Mouse (Mus musculus) B cell, adult (primary cell): ENCODE results near the gene Cyp2ab1. TPM values are rescaled to one million over a fixed set of nuclear protein-coding genes. Genes with fewer than 3 reads are reported as not detected.

Experiments used
- total RNA-seq: library from RNA; stranded (reverse); gene quantifications from 4 replicates; pipeline ENCODE4 v1.2.4, GENCODE M21; 2023; ENCODE audit not compliant: inconsistent age

Gene Cyp2ab1
- not detected in 4 replicates for total RNA-seq

GRCm38 (mm10) chr16:20325286-20325685 lies at the start of gene Cyp2ab1:
Gene Cyp2ab1, minus strand, starts transcription at chr16:20325404.

GRCm38 (mm10) chr16:20301770-20302649 lies 23.2 kb downstream of the Cyp2ab1 start, which contains the start of gene Parl:
Gene Parl, minus strand, starts transcription at chr16:20302387.

Other genes starting within 250 kb of the Cyp2ab1 start
- 291 to 309 TPM (median 304 TPM) in 4 replicates for gene Klhl24, start 227.9 kb downstream of the Cyp2ab1 start, total RNA-seq
- gene Yeats2, start 184.3 kb downstream of the Cyp2ab1 start, total RNA-seq: 48.1 to 58.6 TPM (median 49.8 TPM) in 4 replicates
- gene Map6d1, start 84.0 kb downstream of the Cyp2ab1 start, total RNA-seq: not detected in 4 replicates
- 54.5 to 71.4 TPM (median 65.0 TPM) in 4 replicates for gene Parl, start 23.0 kb downstream of the Cyp2ab1 start, total RNA-seq
- 23.2 to 31.8 TPM (median 28.8 TPM) in 4 replicates for gene Abcc5, start 101.0 kb upstream of the Cyp2ab1 start, total RNA-seq
- gene Eif2b5, start 173.4 kb upstream of the Cyp2ab1 start, total RNA-seq: 43.3 to 54.2 TPM (median 47.7 TPM) in 4 replicates
- gene Dvl3, start 191.6 kb upstream of the Cyp2ab1 start, total RNA-seq: 36.5 to 43.6 TPM (median 40.5 TPM) in 4 replicates
- gene Ap2m1, start 210.1 kb upstream of the Cyp2ab1 start, total RNA-seq: 161 to 198 TPM (median 189 TPM) in 4 replicates
- 87.9 to 111 TPM (median 94.7 TPM) in 4 replicates for gene Abcf3, start 223.2 kb upstream of the Cyp2ab1 start, total RNA-seq